9 mouse cellular contexts compared by ENCODE assay signal in genomic region chr4:150002021-150002528, GRCm38 (mm10). TPM values are rescaled to one million over a fixed set of nuclear protein-coding genes. Genes with fewer than 3 reads are reported as not detected.
DNase-seq lines count a peak whose midpoint lies in the region; ATAC-seq and TF ChIP-seq lines count a peak whose summit lies in the region.
"Had no signal": no experiment of that assay in that cellular context is flagged by ENCODE, and none has a peak within 500 bp of the region (broad histone marks: within the 10 kb centered on the region; RNA-seq: fewer than 3 reads in every experiment).

No protein-coding gene starts in this region.

- H3K36me3 ChIP-seq in E14TG2a.4 (ENCODE audit: insufficient read depth, low read length) = no peaks in the 10 kb centered on the region
- no peaks in the 10 kb centered on the region for H3K36me3 ChIP-seq in intestine, embryonic 14.5 days (ENCODE audit: control insufficient read depth, insufficient read depth, low read length)
- peaks cover 18% of the 10 kb centered on the region for H3K36me3 ChIP-seq in liver, embryonic 15.5 days (replicated peaks)
- no peaks in the 10 kb centered on the region for H3K36me3 ChIP-seq in forebrain, embryonic 10.5 days (replicated peaks)
- H3K36me3 ChIP-seq in forebrain, embryonic 14.5 days (ENCODE audit: control insufficient read depth, insufficient read depth, low read length) = no peaks in the 10 kb centered on the region
- H3K36me3 ChIP-seq: limb, embryonic 13.5 days had no signal

- no peak for ATAC-seq in intestine, embryonic 14.5 days (replicated peaks; ENCODE audit: low FRiP score, low TSS enrichment, low read depth)
- peak; percentile 40 for ATAC-seq in liver, embryonic 15.5 days (ENCODE audit: insufficient read depth)
- no peak for ATAC-seq in forebrain, embryonic 14.5 days

- H3K27ac ChIP-seq in intestine, embryonic 14.5 days (ENCODE audit: low read depth) = no peak overlapping the region
- H3K27ac ChIP-seq in liver, embryonic 15.5 days (replicated peaks) = peak overlapping the region; percentile 73
- no peak overlapping the region for H3K27ac ChIP-seq in forebrain, embryonic 10.5 days
- no peak overlapping the region for H3K27ac ChIP-seq in forebrain, embryonic 14.5 days (ENCODE audit: low read depth, low read length)
- H3K27ac ChIP-seq: limb, embryonic 13.5 days had no signal

- peak; percentile 42 for DNase-seq in adrenal gland, postnatal 14 days
- no peak for DNase-seq in adrenal gland, postnatal 36 days
- DNase-seq in intestine, embryonic 14.5 days (ENCODE audit: low spot score) = no peak
- DNase-seq in forebrain, embryonic 10.5 days (ENCODE audit: extremely low spot score, low spot score) = no peak
- no peak for DNase-seq in layer of hippocampus, adult 18-20 months (ENCODE audit: low spot score in 2 of 2)
- no peak for DNase-seq in forebrain, embryonic 14.5 days (ENCODE audit: low spot score)

- no peak for TF ChIP-seq CTCF in E14TG2a.4 (conservative IDR thresholded peaks at IDR 0.05; ENCODE audit: low read length)

- H3K4me3 ChIP-seq in E14TG2a.4 (replicated peaks; ENCODE audit: low read length) = peak overlapping the region; percentile 50
- H3K4me3 ChIP-seq in intestine, embryonic 14.5 days (ENCODE audit: low read depth, low read length) = no peak overlapping the region
- H3K4me3 ChIP-seq in liver, embryonic 15.5 days (replicated peaks) = peak overlapping the region; percentile 26
- H3K4me3 ChIP-seq in forebrain, embryonic 10.5 days = no peak overlapping the region
- H3K4me3 ChIP-seq in forebrain, embryonic 14.5 days (ENCODE audit: low read depth, low read length) = no peak overlapping the region
- H3K4me3 ChIP-seq: limb, embryonic 13.5 days had no signal

- no peak overlapping the region for H3K9ac ChIP-seq in intestine, embryonic 14.5 days (ENCODE audit: low read length)
- peak overlapping the region; percentile 37; the same call in 1 of the 2 replicates for H3K9ac ChIP-seq in liver, embryonic 15.5 days
- H3K9ac ChIP-seq in forebrain, embryonic 14.5 days (ENCODE audit: low read length) = no peak overlapping the region
- H3K9ac ChIP-seq: limb, embryonic 13.5 days had no signal

- H3K27me3 ChIP-seq in E14TG2a.4 (ENCODE audit: insufficient read depth, low read length) = no peaks in the 10 kb centered on the region
- no peaks in the 10 kb centered on the region for H3K27me3 ChIP-seq in intestine, embryonic 14.5 days (replicated peaks; ENCODE audit: control insufficient read depth, insufficient read depth, low read length)
- H3K27me3 ChIP-seq in liver, embryonic 15.5 days = no peaks in the 10 kb centered on the region
- H3K27me3 ChIP-seq in forebrain, embryonic 10.5 days (ENCODE audit: poor library complexity, severe bottlenecking) = no peaks in the 10 kb centered on the region
- no peaks in the 10 kb centered on the region for H3K27me3 ChIP-seq in forebrain, embryonic 14.5 days (replicated peaks; ENCODE audit: control insufficient read depth, insufficient read depth, low read length)
- H3K27me3 ChIP-seq: limb, embryonic 13.5 days had no signal

- H3K4me2 ChIP-seq in intestine, embryonic 14.5 days (ENCODE audit: low read length) = 0 out of 2 replicates have a peak overlapping the region, but pooled peaks have one; percentile 13
- peak overlapping the region; percentile 59 for H3K4me2 ChIP-seq in liver, embryonic 15.5 days
- no peak overlapping the region for H3K4me2 ChIP-seq in forebrain, embryonic 14.5 days (ENCODE audit: low read length)

- WGBS in intestine, embryonic 14.5 days = 53% methylated on average over 12 of the region's 12 CpGs
- 13% methylated on average over 12 of the region's 12 CpGs for WGBS in liver, embryonic 15.5 days (ENCODE audit: insufficient replicate concordance)
- 76% methylated on average over 12 of the region's 12 CpGs for WGBS in forebrain, embryonic 10.5 days
- WGBS in forebrain, embryonic 14.5 days = 73% methylated on average over 12 of the region's 12 CpGs

- H3K4me1 ChIP-seq in E14TG2a.4 (replicated peaks; ENCODE audit: low read depth, low read length) = peaks cover 90% of the 10 kb centered on the region
- H3K4me1 ChIP-seq in intestine, embryonic 14.5 days (replicated peaks; ENCODE audit: control insufficient read depth, insufficient read depth, low read length) = peaks cover 41% of the 10 kb centered on the region
- H3K4me1 ChIP-seq in liver, embryonic 15.5 days (replicated peaks) = peaks cover 79% of the 10 kb centered on the region
- peaks cover 20% of the 10 kb centered on the region for H3K4me1 ChIP-seq in forebrain, embryonic 10.5 days
- H3K4me1 ChIP-seq in forebrain, embryonic 14.5 days (ENCODE audit: control insufficient read depth, insufficient read depth, low read length) = no peaks in the 10 kb centered on the region

- no peaks in the 10 kb centered on the region for H3K9me3 ChIP-seq in E14TG2a.4 (ENCODE audit: low read length)
- no peaks in the 10 kb centered on the region for H3K9me3 ChIP-seq in intestine, embryonic 14.5 days (ENCODE audit: control insufficient read depth, low read length)
- H3K9me3 ChIP-seq in liver, embryonic 15.5 days (replicated peaks) = no peaks in the 10 kb centered on the region
- no peaks in the 10 kb centered on the region for H3K9me3 ChIP-seq in forebrain, embryonic 10.5 days
- no peaks in the 10 kb centered on the region for H3K9me3 ChIP-seq in forebrain, embryonic 14.5 days (replicated peaks; ENCODE audit: control insufficient read depth, low read length)
- H3K9me3 ChIP-seq: limb, embryonic 13.5 days had no signal

RNA-seq across cellular contexts. Expression of gene H6pd, which starts 6.7 kb away (rescaled TPM):
- 115 and 132 TPM in 2 replicates for total RNA-seq in adrenal gland, postnatal 14 days (2021)
- 100 to 1,000 TPM; 152 to 160 TPM for total RNA-seq in adrenal gland, postnatal 36 days (2021)
- 11.9 and 14.0 TPM in 2 replicates for polyA plus RNA-seq in intestine, embryonic 14.5 days (2014; fragmentation: Nextera tagmentation; extraction: Ambion mirVana)
- 16.9 and 21.5 TPM in 2 replicates for polyA plus RNA-seq in liver, embryonic 15.5 days (2015; fragmentation: Nextera tagmentation; extraction: Ambion mirVana)
- polyA plus RNA-seq in forebrain, embryonic 10.5 days (2016; fragmentation: Nextera tagmentation; extraction: Ambion mirVana) = 3.0 TPM in 2 replicates
- total RNA-seq in layer of hippocampus, adult 18-20 months (2021) = 10 to 100 TPM; 10.2 to 10.6 TPM
- 1.5 and 1.8 TPM in 2 replicates for polyA plus RNA-seq in forebrain, embryonic 14.5 days (2014; fragmentation: Nextera tagmentation; extraction: Ambion mirVana)

RNA-seq across cellular contexts. Expression of gene Spsb1, which starts 47.2 kb away (rescaled TPM):
- 24.7 and 29.6 TPM in 2 replicates for total RNA-seq in adrenal gland, postnatal 14 days (2021)
- 10 to 100 TPM; 21.8 to 52.7 TPM for total RNA-seq in adrenal gland, postnatal 36 days (2021)
- polyA plus RNA-seq in intestine, embryonic 14.5 days (2014; fragmentation: Nextera tagmentation; extraction: Ambion mirVana) = 17.0 and 19.9 TPM in 2 replicates
- 0.61 and 0.77 TPM in 2 replicates for polyA plus RNA-seq in liver, embryonic 15.5 days (2015; fragmentation: Nextera tagmentation; extraction: Ambion mirVana)
- 9.0 and 11.2 TPM in 2 replicates for polyA plus RNA-seq in forebrain, embryonic 10.5 days (2016; fragmentation: Nextera tagmentation; extraction: Ambion mirVana)
- total RNA-seq in layer of hippocampus, adult 18-20 months (2021) = 10 to 100 TPM; 27.2 to 36.3 TPM
- 4.8 and 6.2 TPM in 2 replicates for polyA plus RNA-seq in forebrain, embryonic 14.5 days (2014; fragmentation: Nextera tagmentation; extraction: Ambion mirVana)

Comparison
In these comparisons a context has a peak if more than half of its experiments do, and no peak if none do; other contexts are left out.
1. H3K4me3 ChIP-seq: peak in E14TG2a.4 (single experiment) and liver, embryonic 15.5 days (single experiment); none in intestine, embryonic 14.5 days (single experiment), forebrain, embryonic 10.5 days (single experiment) and forebrain, embryonic 14.5 days (single experiment).